In genomic region chr19:16214946-16215345, GRCm38 (mm10) we compare ENCODE assay signal across 9 mouse cellular contexts.
A peak's percentile ranks its signal among the peaks of the same experiment; 100 is the strongest.
DNase-seq lines count a peak whose midpoint lies in the region; ATAC-seq lines count a peak whose summit lies in the region.
"Had no signal": no experiment of that assay in that cellular context is flagged by ENCODE, and none has a peak within 500 bp of the region (broad histone marks: within the 10 kb centered on the region; RNA-seq: fewer than 3 reads in every experiment).

No protein-coding gene starts in this region.

- H3K4me3 ChIP-seq in forebrain, embryonic 16.5 days (replicated peaks; ENCODE audit: low read length): no peak overlapping the region
- no peak overlapping the region for H3K4me3 ChIP-seq in forebrain, embryonic 10.5 days
- H3K4me3 ChIP-seq: limb, embryonic 13.5 days had no signal

- WGBS in forebrain, embryonic 16.5 days: 76% methylated on average over 6 of the region's 6 CpGs
- 88% methylated on average over 6 of the region's 6 CpGs for WGBS in forebrain, embryonic 10.5 days

- peak overlapping the region; percentile 4; the same call in 1 of the 2 replicates for H3K27ac ChIP-seq in forebrain, embryonic 16.5 days (ENCODE audit: low read length)
- no peak overlapping the region for H3K27ac ChIP-seq in forebrain, embryonic 10.5 days
- H3K27ac ChIP-seq: limb, embryonic 13.5 days had no signal

- H3K4me2 ChIP-seq in forebrain, embryonic 16.5 days (ENCODE audit: low read length): no peak overlapping the region
- H3K4me2 ChIP-seq: limb, embryonic 13.5 days had no signal

- no peak for DNase-seq in forebrain, embryonic 10.5 days (ENCODE audit: extremely low spot score, low spot score)
- DNase-seq in adrenal gland, adult 8-10 months: peak; percentile 44
- DNase-seq in heart, postnatal 14 days: peak; percentile 69 to 83
- DNase-seq in lung, postnatal 36 days: peak; percentile 91
- no peak for DNase-seq in T-cell, adult 2 months (ENCODE audit: low spot score)
- no peak for DNase-seq in thymus, postnatal 25 days
- DNase-seq in cerebellum, adult 18-20 months: no peak

- no peak for ATAC-seq in forebrain, embryonic 16.5 days

- no peak overlapping the region for H3K9ac ChIP-seq in forebrain, embryonic 16.5 days (replicated peaks; ENCODE audit: low read depth, low read length)
- H3K9ac ChIP-seq: limb, embryonic 13.5 days had no signal

- intact Hi-C loops in heart, postnatal 14 days (cut with DNase I): no loop called here

- H3K4me1 ChIP-seq in forebrain, embryonic 16.5 days (replicated peaks; ENCODE audit: control insufficient read depth, insufficient read depth, low read length): peaks cover 18% of the 10 kb centered on the region
- H3K4me1 ChIP-seq in forebrain, embryonic 10.5 days: 0 out of 2 replicates have a peak, but pooled peaks cover 3% of the 10 kb centered on the region

- H3K27me3 ChIP-seq in forebrain, embryonic 16.5 days (replicated peaks; ENCODE audit: control insufficient read depth, insufficient read depth, low read length): no peaks in the 10 kb centered on the region
- H3K27me3 ChIP-seq in forebrain, embryonic 10.5 days (ENCODE audit: poor library complexity, severe bottlenecking): no peaks in the 10 kb centered on the region
- H3K27me3 ChIP-seq: limb, embryonic 13.5 days had no signal

- H3K36me3 ChIP-seq in forebrain, embryonic 16.5 days (ENCODE audit: control insufficient read depth, insufficient read depth): no peaks in the 10 kb centered on the region
- peaks cover 6% of the 10 kb centered on the region for H3K36me3 ChIP-seq in forebrain, embryonic 10.5 days (replicated peaks)

- H3K9me3 ChIP-seq in forebrain, embryonic 16.5 days (ENCODE audit: control insufficient read depth, low read length): no peaks in the 10 kb centered on the region
- no peaks in the 10 kb centered on the region for H3K9me3 ChIP-seq in forebrain, embryonic 10.5 days
- H3K9me3 ChIP-seq: limb, embryonic 13.5 days had no signal

Comparison
In these comparisons a context has a peak if more than half of its experiments do, and no peak if none do; other contexts are left out.
1. DNase-seq: peak in adrenal gland, adult 8-10 months (single experiment), heart, postnatal 14 days (2 of 2) and lung, postnatal 36 days (single experiment); none in forebrain, embryonic 10.5 days (single experiment), T-cell, adult 2 months (single experiment), thymus, postnatal 25 days (single experiment) and cerebellum, adult 18-20 months (0 of 2).